Mouse (Mus musculus) thymus, adult 2 months (tissue): ENCODE data around the gene 1700024P04Rik. TPM values are rescaled to one million over a fixed set of nuclear protein-coding genes. Genes with fewer than 3 reads are reported as not detected.

Experiments
- DNase-seq: peaks from one replicate; pipeline ENCODE4 v3.0.0; 2021
- H3K27ac ChIP-seq: fragments of 200-500 bp; 2 replicates; pipeline ENCODE4 v1.5.1; 2012; ENCODE audit warnings: low read length, control low read depth; ENCODE audit not compliant: control insufficient read depth, insufficient read depth
- H3K27me3 ChIP-seq: fragments of 200-500 bp; 2 replicates; pipeline ENCODE4 v1.6.1; 2012; ENCODE audit warnings: mild to moderate bottlenecking, low read length, moderate library complexity, mixed read lengths; ENCODE audit not compliant: control insufficient read depth, insufficient read depth
- H3K36me3 ChIP-seq: fragments of 200-500 bp; 2 replicates; pipeline ENCODE4 v1.6.1; 2012; ENCODE audit warnings: mild to moderate bottlenecking, low read length, moderate library complexity; ENCODE audit not compliant: control insufficient read depth, insufficient read depth
- H3K4me1 ChIP-seq: fragments of 200-500 bp; replicated peaks from 2 replicates; pipeline ENCODE4 v1.6.1; 2012; ENCODE audit warnings: low read length; ENCODE audit not compliant: control insufficient read depth, insufficient read depth
- H3K4me3 ChIP-seq: fragments of 200-500 bp; 2 replicates; pipeline ENCODE4 v1.5.1; 2012; ENCODE audit warnings: mild to moderate bottlenecking, low read length, control low read depth, moderate library complexity; ENCODE audit not compliant: control insufficient read depth, insufficient read depth
- CTCF ChIP-seq: fragments of 200-500 bp; IDR thresholded peaks from 2 replicates; pipeline ENCODE4 v1.5.1; 2012; ENCODE audit warnings: mild to moderate bottlenecking, control low read depth, low read length, moderate library complexity, borderline replicate concordance; ENCODE audit not compliant: control insufficient read depth, poor library complexity, insufficient read depth; ENCODE audit errors: extremely low read depth
- POLR2A ChIP-seq: fragments of 200-500 bp; IDR thresholded peaks from 2 replicates; pipeline ENCODE4 v1.6.1; 2012; ENCODE audit warnings: mild to moderate bottlenecking, low read length, control low read depth, moderate library complexity; ENCODE audit not compliant: control insufficient read depth, poor library complexity, insufficient read depth; ENCODE audit errors: extremely low read depth
- WGBS: fragments of 180-500 bp; shearing (Covaris S2); methylation state at CpG from one replicate; pipeline ENCODE4 v1.1.7; 2018; 5-methylcytosine and 5-hydroxymethylcytosine counted together
- polyA plus RNA-seq: library from polyadenylated mRNA; depleted of rRNA; stranded (reverse); fragments of >200 nt; gene quantifications from 2 replicates; pipeline ENCODE4 v1.2.3, GENCODE M21; 2012; rRNA removed

The 1700024P04Rik gene
- polyA plus RNA-seq, 1 experiment, result 0.39 TPM

DNA sequence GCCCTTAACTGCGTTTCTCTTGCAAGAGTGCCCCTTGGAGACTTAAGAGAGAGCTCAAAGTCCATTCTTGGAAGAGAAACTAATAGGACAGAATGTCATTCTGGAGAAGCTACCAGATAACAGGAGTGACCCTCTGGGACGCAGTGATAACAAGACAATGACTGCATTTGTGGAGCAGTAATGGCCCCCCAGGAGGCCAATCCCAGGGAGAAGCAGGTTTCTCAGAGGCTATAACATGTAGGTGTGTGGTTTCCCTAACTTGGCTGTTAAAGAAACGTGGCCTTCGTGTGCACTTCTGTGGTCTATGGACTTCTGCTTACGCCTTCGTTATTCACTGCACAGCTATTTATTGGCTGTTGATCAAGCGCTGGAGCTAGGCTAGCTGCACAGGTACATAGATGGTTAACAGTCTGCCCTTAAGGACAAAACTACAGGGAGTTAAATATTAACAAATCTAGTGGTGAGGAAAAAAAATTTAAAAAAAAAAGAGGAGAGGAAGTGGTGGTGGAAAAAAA is 42.5 kb downstream of the 1700024P04Rik start:
- WGBS, result 66% methylated on average over 7 of the region's 7 CpGs
- no peak overlapping the region for H3K27ac ChIP-seq
- H3K4me1 ChIP-seq, result 0 out of 2 replicates have a peak, but pooled peaks cover 2% of the 10 kb centered on the region
- no peaks in the 10 kb centered on the region for H3K27me3 ChIP-seq
- DNase-seq, result no peak
- no peaks in the 10 kb centered on the region for H3K36me3 ChIP-seq
- H3K4me3 ChIP-seq, result no peak overlapping the region
- TF ChIP-seq CTCF (no peak), POLR2A (no peak)

DNA sequence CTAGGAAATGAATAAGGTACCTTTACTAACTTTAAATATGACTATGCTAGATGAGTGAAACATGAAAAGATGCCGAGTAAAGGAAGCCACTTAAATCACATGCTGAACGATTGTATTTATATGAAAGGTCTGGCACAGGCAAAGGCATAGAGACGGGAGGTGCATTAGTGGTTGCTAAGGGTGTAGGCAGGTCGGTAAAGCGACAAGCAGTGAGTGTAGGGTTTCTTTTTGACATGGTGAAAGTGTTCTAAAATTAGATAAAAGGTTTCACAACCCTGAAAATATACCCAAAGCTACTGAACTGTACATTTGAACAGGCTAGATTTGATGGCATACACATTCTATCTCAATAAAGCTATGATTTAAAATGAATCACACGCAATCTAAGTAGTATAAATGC is 47.3 kb downstream of the 1700024P04Rik start:
- 69% methylated on average over 6 of the region's 6 CpGs for WGBS
- no peak overlapping the region for H3K27ac ChIP-seq
- DNase-seq, result no peak
- H3K36me3 ChIP-seq, result no peaks in the 10 kb centered on the region
- no peak overlapping the region for H3K4me3 ChIP-seq
- TF ChIP-seq CTCF, result no peak
- 0 out of 2 replicates have a peak, but pooled peaks cover 2% of the 10 kb centered on the region for H3K4me1 ChIP-seq
- no peaks in the 10 kb centered on the region for H3K27me3 ChIP-seq

Other genes with a start within 250 kb of the 1700024P04Rik start
- gene Fcho2, start 169.1 kb downstream of the 1700024P04Rik start, polyA plus RNA-seq, result 9.6 and 10.7 TPM in 2 replicates
- gene Tnpo1, start 58.2 kb downstream of the 1700024P04Rik start, polyA plus RNA-seq, result 35.9 and 40.7 TPM in 2 replicates
- 4.1 and 5.9 TPM in 2 replicates for gene Zfp366, start 200.3 kb upstream of the 1700024P04Rik start, polyA plus RNA-seq